Mouse (Mus musculus) kidney, adult 8-10 months (tissue): ENCODE measurements around the gene Gnaq.

Source experiments
- DNase-seq, 2 experiments: peaks; one replicate each; pipeline ENCODE4 v3.0.0; 2022

Gene Gnaq

GRCm38 (mm10) chr19:16325911-16326310 lies 193.3 kb downstream of the Gnaq start:
- peak; percentile 76 to 92 for DNase-seq

DNA sequence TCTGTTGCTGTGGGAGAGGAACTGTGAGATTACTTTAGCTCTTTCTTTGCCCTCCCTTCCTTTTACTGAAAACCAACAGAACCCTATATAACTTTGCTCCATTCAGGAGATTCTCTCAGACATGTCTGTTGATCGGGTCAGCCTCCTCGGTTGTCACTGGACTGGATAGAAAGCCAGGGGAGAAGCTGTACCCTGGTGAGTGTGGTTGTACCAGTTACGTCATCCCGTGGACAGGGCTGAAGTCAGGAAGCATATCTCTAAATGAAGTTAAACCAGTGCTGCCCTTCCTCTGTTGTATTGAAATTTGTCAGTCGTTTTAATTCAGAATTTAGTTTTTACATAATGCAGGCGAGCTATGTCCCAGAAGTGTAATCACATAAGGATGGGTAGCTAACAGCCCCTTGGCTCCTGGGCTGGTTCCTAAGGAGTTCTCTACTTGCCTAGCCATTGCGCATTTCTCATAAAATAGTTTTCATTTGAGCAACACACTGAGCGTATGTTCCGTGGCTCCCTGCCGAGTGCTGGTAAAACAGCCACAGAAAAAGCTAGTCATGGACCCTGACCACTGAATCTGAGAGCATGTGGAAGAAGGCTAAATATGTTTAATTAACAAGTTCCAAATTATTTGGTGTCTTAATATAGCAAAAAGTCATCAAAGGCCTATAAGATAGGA lies 194.9 kb downstream of the Gnaq start:
- DNase-seq = no peak

GRCm38 (mm10) chr19:16328074-16328850 lies 195.6 kb downstream of the Gnaq start:
- peak; percentile 78 to 83 for DNase-seq

DNA sequence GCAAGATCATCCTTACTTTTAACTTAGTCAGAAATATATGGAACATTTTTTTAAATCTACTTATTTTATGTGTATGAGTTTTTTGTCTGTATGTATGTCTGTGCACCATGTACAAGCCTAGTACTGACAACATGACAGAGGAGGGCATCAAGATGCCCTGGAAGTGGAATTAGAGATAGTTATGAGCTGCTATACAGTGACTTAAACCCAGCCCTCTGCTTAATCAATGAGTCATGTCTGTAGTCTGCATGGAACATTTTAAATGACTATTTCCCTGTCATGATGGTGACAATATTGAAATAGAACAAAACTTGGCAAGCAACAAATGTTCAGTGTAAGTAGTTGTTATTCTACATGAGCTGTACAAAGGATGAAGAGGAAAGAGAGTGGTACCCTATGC lies 196.4 kb downstream of the Gnaq start:
- no peak for DNase-seq

DNA sequence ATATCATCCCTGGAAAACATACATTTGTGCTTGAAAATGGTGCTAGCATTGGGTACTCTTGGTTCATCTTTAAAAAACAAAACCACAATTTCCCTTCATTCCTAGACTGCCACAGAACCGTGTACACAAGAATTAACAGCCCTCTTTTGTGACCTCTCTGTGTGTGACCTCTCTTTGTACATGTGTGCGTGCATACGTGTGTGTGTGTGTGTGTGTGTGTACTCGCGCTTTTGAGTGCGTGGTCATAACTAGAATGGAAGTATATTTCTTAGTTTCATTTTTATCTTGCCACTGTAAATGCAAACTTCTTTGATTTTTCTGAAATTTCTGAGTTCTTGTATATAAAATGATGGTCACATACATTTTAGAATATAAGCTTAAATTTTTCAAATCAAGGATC lies 197.0 kb downstream of the Gnaq start:
- no peak for DNase-seq

DNA sequence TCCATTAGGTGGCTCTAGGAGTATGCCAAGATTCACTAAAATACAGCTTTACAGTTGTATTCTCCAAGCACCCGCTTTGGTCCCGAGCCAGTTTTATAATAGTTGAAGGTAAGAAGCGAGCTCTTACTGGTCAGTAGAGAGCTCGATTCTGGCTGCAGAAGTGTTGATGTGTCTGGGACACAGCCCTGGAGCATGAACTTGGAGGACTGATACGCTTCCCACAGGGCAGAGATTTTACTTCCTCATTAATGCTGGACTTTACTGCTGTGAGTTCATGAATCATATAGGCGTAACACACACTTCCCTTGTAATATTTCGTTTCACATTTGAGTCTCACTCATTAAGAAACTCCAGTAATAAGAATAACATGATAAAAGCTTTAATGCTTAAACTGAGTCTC lies 197.5 kb downstream of the Gnaq start:
- DNase-seq = no peak

DNA sequence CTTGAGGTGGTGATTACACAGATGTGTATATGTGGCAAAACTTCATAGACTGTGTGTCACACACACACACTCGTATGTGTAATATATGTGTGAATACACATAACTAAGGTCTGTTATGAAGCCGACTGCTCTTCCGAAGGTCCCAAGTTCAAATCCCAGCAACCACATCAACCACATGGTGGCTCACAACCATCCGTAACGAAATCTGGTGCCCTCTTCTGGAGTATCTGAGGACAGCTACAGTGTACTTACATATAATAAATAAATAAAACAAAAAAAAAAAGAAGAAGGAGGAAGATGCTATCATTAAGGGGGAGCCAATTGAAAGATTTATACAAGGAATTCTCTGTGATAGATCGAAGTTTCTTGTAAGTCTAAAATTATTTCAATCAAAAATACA lies 198.4 kb downstream of the Gnaq start:
- no peak for DNase-seq

- no peak for DNase-seq
These were observed 205.4 kb downstream of the Gnaq start for GRCm38 (mm10) chr19:16337866-16338530.

- no peak for DNase-seq
These were observed 207.4 kb downstream of the Gnaq start for GRCm38 (mm10) chr19:16339954-16340586.

GRCm38 (mm10) chr19:16342702-16343101 lies 210.1 kb downstream of the Gnaq start:
- no peak for DNase-seq

DNA sequence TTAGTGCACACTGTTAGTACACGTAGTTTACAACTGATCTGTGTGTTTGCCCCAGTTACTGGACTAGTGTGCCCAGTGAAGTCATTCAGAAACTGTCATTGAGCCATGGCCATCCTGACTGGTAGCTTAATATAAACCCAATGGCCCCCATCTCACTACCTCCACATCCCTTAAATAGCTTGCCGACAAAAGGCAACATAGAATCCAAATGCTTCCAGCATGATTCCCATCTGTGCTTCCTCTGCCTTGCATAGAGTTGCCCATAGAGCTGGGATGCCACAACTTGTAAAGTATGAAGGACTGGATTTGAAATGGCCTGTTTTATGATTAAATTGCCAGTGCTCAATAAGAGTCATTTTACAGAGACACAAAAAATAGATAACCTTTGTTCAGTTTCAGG lies 212.9 kb downstream of the Gnaq start:
- no peak for DNase-seq

DNA sequence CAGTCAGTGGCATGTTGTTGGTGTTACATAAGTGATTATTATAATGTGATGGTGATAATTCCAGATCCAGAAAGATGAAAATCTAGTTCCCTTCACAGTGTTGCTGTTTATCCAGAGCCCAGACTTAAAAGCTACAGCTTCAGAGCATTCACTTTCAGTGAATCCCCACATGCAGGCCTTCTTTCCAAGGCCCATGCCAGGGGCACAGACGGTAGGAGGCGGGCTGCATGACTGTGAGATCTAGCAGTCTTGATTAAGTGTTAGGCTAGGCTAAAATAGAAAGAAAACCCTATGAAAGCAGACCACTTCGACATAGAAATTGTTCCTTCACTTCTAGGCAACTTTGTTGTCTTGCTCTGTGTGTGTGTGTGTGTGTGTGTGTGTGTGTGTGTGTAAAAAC lies 214.4 kb downstream of the Gnaq start:
- DNase-seq = no peak

DNA sequence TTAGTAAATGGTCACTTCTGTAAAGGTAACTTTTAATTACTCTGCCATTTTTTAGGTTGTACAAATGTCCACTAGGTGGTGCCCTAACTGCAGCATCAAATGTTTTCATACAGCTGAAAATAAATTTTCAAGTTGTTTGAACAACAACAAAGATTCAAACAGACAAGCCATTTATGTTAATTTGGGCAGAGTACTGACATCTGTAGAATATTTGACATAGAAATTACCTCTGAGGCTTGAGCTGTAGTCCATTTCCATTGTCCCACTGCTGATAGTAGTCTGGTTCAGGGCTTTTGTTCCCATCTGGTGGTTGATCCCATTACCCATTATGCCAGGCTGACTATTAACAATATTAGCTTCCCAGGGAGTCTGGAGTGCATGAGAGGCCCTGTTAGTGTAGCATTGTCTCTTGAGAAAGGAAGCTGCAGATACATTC lies 221.1 kb downstream of the Gnaq start:
- no peak for DNase-seq

DNA sequence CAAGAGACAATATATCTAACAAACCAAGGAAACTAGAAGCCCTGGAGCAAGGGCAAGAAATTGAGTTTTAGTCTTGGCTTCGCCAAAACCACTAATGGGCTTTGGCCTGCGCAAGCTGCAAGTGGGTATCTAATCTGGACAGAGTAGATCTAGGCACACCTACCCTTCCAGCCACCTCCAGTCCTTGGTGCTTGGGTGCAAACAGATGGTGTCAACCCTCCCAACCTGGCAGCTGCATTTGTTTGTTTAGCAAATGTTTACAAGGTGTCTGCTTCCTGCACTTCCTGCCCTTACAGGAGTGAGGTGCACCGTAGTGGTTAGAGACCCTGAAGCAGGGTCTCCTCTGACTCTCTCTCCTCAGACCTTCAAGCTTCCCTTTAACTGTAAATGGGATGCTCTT lies 225.5 kb downstream of the Gnaq start:
- DNase-seq = no peak

- peak; percentile 31 to 47 for DNase-seq
These were observed 226.3 kb downstream of the Gnaq start for GRCm38 (mm10) chr19:16358905-16359304.

DNA sequence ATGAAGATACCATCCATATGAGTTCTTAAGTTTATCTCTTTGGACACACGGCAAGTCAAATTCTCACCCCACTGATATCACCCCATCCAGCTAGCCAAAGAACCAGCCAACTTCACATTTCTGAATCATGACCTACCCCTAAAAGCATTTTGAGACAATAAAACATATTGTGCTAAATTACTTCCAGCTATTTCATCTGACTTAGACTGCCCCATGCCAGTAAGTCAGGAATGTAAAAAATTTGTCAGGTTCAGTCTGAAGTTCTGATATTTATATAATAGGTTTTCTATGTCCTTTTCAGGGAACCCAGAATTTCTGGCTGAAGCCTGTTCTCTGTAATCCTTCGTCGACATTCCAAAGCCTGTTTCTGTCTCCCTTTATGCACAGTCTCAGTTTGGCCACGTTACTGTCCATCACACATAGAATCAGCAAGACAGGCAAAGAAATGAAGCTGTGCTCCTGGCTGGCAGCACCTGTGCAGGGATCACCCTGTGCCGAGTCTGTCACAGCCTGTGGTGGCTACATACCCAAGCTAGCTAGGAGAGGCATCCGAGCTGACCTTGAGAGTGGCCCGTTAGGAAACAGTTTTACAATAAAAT lies 233.9 kb downstream of the Gnaq start:
- DNase-seq = no peak

GRCm38 (mm10) chr19:16367218-16367617 lies 234.6 kb downstream of the Gnaq start:
- no peak for DNase-seq

DNA sequence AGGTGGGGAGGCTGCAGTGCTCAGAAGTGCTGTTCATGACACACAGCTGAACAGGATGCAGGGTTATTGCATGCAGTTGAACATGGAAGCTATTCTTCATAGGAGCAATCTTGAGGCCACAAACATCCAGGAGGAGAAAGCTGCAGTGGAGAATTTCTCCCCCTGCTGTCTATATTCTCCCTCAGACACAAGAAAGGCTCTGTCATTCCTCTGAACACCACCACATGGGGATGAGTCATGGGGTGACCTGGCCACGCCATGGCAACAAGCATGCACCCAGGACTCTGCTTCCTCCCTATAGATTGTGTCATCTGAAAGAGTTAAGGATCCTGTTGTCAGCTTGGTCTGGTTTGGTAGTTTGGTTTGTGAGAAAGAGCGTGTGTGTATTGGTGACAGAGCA lies 239.0 kb downstream of the Gnaq start:
- DNase-seq = no peak

DNA sequence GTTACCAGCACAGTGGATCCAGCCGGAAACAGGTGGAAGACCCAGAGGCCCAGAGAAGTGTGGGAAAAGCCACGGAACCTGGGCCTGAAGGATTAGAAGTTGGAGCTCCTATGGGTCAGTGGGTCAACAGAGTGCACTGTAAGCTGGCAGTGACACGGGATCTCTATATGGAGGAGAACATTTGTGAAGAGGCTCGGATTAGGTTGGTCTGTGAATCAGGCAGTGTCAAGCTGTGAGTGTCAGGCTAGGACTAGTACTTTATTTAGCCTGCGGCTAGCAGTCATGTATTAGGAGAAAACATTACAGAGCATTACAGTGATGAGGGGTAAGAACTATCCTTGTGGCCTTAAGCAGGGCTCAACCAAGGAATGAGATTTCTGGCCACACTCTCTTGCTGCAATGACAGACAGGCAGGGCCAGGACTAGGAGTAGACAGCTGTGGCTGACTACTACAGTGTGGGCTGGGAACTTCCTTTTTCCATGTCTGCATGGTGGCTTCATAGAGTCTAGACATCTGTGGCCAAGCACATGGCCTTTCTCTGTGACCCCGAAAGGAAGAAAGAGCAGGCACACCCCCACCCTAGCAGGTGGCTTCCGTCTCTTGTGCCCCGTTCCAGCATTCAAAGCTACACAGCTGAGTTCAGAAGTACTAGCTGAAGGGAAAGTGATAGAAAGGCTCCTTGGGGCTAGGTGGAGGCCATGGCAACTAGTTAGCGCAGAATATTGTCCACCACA lies 240.3 kb downstream of the Gnaq start:
- no peak for DNase-seq

DNA sequence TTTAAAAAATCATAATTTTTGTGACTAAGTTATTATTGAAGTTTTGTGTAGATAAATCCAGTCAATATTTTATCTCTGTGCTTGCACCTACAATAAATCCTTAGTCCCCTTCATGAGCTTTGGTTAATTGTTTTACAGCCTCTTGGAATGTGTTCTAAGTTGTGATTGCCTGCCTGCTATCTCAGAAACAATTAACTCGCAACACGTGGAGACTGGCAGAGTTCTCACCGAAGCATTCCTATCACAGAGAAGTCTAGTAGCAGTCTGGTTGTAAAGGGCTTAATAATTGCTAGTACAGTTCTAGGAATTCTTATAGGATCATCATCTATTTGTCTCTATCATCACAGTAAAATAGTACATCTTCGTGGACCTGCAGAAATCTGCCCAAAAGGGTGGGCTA lies 243.2 kb downstream of the Gnaq start:
- no peak for DNase-seq

GRCm38 (mm10) chr19:16378565-16378964 lies 245.9 kb downstream of the Gnaq start:
- DNase-seq = no peak

- no peak for DNase-seq
These were observed 247.1 kb downstream of the Gnaq start for GRCm38 (mm10) chr19:16379687-16380086.
